Mouse (Mus musculus): ENCODE data around the gene Errfi1.

DNA sequence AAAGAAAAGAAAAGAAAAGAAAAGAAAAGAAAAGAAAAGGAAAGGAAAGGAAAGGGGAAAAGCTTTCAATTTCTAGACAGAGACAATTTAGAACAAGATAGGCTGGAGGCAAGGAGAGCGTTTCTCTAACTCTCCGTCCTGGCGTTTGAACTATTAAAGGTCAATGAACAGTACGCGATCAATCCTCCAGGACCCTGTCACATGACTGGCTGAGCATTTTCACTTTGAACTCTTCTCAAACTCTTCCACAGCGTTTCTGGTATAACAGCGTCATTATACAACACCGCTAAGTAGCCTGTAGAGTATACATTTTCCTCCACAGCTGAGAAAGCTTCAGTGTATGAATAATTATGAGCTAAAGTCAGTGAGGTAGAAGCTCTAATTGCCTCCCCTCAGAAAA is 1.7 kb upstream of the Errfi1 start:
- TF ChIP-seq CTCF (IDR thresholded peaks at IDR 0.05; ENCODE audit: insufficient read depth, low read depth, low read length) (no peak), POLR2A (IDR thresholded peaks at IDR 0.05; ENCODE audit: insufficient read depth, low read depth, low read length) (no peak)
